Mouse (Mus musculus): Measurements from ENCODE around the gene Dapk1.

The Dapk1 gene

DNA sequence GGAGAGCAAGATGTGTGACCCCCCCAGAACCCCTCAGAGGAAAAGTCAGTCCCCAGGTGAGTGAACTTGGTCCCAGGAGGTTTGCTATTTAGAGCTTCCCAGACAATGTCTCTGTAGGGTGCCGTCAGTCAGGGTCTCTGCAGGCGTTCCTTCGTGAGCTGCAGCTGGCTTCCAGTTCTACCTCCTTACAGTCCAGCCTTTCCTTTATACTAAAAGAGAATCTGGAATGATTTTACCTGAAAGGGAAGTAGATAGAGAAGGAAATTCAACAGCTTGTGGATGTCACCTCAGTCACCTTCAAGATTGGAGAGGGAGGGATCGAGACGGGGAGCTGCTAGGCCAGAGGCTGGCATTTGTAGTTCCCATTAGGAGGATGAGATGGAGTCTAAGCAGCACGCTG, 14.3 kb downstream of the Dapk1 start:
- DNase-seq (ENCODE audit: low spot score): no peak

DNA sequence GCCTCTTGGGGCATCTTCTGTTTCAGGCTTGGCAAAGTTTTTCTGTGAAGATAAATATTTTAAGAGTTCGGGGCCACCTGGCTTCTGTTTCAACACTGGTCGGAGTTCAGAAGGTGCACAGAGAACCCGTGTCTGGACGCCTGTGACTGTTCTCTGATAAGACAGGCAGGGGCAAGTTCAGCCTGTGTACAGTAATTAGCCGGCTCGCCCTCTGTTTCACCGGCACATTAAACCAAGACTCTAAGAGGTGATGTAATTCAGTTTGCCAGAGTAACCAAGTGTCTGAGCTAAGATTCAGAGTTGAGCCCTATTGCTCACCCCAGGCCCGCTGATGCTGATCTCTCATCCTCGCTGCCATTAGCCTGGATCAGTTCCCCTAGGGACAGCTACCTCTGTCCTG, 16.5 kb downstream of the Dapk1 start:
- DNase-seq (ENCODE audit: low spot score): no peak

DNA sequence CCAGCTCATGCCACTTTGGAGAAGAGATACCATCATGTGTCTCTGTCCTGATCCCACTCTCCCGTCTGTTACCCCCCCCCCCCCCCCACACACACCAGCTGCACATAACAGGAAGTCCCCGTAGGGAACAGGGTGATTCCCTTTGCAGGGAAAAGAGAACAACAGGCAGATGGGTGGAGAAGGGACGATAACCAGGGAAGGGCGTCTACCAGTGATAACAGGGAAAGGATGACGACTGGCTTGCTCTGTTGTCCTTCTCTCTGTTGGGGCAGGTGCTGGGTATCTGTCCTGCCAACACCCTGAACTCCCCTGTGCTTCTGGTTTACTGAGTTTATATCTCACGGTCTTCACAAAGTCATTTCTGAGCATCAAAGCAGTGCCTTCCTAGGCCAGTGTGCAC, 18.0 kb downstream of the Dapk1 start:
- DNase-seq (ENCODE audit: low spot score): no peak

DNA sequence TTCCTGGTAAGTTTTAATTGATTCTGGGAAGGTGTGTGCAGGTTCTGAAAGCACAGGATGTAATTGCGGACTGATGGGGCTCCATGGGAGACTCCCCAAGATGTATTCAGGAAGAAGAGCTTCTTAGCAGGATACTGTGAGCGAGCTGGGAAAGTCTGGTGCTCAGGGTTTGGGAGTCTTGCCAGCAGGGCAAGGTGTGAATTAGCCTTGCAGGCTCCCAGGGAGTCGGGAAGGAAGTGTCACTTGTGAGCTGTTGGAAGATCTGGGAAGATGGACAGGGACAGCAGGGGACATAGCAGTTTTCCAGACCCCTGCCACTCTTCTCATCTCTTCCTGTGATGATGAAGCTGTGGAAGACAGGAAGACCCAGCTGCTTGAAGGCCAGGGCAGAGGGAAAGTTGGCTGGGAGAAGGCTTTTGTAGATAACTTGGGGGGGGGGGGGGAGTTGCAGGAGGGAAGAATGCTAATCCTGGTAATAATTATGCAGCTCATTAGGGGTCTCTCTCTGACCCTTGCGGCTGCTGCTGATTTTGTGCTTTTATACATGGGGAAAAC, 19.7 kb downstream of the Dapk1 start:
- DNase-seq (ENCODE audit: low spot score): no peak

DNA sequence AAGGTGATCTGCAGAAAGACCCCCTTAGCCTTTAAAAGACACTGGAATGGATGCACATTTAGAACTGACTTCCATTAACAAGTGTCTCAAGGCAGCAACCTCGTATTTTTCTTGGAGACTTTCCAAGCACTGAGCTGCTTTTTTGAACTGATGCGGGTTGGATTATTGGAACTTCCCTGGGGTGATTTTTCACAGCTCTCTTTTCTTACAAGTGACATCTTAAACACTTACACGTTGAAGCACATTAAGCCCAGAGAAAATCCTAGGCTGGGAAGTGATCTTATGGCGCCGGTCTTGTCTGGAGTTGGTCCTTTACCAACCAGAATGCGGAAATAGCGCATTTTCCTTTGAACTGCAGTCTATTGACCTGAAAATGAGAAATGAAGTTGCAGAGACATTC, 23.8 kb downstream of the Dapk1 start:
- DNase-seq (ENCODE audit: low spot score): no peak

DNA sequence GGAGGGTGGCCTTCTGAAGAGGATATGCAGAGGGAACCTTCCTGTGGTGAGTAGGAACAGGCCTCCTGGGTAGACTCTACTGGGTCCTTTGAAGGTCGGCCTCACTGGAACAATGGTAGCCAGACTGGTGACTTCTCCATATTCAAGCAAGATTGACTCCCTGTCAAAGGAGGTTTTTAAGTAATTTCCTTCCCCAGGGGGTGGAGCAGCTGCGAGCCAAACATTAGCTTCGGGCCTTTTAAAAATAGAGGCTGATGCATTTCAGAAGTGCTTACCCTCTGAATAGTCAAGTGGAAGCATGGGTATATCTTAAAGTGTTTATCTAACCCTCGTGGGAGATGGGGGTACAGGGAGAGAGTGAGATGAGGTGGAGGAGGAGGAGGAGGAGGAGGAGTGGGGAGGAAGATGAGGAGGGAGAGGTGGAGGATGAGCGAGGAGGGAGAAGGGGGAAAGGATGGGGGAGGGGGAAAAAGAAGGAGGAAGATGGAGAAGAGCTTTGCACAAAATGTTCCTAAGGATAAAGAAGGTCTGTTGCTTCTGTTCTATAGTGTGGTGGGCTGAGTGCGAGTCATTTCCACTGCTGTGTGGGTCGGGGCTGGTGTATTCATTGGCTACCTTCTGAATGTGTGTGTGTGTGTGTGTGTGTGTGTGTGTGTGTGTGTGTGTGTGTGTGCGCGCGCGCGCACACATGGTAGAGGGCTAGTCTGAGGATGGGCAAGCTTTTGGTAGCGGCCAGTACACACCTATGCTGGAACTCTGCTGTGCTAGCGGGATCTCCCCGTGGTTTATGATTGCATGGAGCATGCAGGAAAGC, 26.3 kb downstream of the Dapk1 start:
- no peak for DNase-seq (ENCODE audit: low spot score)

DNA sequence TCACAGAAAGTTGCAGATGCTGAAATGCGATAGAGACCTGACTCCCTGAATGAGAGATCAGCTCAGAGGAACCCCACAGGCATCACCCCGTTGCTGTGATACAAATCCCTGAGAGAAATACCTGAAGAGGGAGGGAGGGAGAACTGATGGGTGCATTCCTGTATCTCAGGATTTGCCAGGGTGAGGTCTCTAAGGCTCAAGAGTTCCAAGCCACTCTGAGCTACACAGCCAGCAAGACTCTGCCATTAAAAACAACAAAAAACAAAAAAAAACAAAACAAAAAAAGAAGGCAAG, 26.9 kb downstream of the Dapk1 start:
- DNase-seq (ENCODE audit: low spot score): no peak

DNA sequence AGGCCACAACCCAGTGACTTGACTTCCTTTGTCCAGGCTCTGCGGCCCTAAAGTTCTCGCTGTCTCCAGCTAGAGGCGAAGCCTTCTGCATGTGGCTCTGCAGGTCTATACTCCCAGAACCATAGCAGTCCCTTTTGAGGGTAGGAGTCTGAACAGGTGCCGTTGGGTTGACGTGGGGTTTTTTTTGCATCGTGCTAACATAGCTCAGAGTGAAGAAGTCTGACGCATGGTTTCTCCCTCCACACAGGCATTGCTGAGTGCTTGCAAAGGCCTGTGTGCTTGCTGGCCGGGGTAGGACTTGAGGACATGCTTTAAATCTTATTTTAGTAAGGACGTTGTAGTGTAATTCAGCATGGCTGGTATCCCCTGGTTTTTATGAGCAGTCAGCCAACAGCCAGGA, 27.7 kb downstream of the Dapk1 start:
- no peak for DNase-seq (ENCODE audit: low spot score)

DNA sequence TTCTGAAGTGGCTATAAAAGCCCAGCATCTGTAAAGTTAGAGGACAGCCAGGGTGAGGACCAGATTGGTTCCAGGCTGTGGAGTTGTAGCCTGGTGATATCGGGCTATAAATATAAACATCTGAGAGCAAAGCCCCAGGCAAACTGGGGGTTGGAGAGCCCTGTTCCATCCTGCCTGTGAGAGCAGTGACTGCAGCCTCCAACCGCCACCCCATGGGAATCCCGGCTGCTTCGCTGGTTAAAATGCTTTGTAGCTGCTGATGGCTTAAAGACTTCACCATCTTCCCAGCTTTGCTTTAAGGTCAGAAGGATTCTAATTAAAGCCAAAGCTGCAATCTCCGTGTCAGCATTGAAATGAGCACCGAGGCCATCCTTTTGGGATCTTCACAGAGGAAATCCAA, 32.2 kb downstream of the Dapk1 start:
- no peak for DNase-seq (ENCODE audit: low spot score)

DNA sequence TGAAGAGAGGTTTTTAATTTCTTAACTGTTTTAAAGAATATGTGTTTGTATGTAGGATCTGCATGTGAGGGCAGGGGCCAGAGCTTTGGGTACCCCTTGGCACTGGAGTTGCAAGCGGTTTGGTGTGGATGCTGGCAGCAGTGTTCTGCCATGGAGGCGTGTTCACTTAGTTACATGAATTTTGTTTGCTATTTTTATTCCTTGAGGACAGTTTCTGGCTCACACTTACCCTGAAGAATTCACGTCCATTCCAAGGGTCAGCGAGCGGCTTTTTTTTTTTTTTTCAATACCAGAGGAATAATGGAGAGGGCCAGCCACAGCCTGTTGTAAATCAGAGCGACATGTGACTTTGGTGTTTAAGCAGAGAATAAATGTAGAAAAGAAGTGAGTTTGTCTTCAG, 33.9 kb downstream of the Dapk1 start:
- no peak for DNase-seq (ENCODE audit: low spot score)

DNA sequence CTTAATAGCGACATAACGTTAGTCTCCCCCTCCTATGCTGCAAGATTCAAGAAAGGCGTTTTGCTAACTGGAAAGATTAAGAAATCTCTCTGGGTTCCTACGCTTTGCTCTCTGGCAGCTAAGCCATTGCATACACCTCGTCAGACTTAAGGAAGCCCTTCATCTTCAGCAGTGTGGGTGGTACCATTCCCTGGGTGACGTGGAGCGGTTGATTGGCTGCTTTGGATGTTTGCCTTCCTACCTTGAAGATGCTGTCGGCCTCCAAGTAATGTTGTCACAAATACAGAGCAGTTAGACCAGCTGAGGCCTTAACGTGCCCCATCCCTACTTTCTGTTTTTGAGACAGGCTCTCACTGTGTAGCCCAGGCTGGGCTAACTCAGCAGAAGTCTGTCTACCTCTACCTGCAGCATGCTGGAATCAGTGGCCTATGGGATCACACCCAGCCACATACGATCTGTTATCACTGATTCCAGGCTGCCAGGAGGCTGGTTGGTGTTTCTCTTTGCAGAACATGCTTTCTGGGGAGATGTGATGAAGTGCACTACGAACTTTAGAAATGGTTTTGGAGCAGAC, 37.8 kb downstream of the Dapk1 start:
- no peak for DNase-seq (ENCODE audit: low spot score)

DNA sequence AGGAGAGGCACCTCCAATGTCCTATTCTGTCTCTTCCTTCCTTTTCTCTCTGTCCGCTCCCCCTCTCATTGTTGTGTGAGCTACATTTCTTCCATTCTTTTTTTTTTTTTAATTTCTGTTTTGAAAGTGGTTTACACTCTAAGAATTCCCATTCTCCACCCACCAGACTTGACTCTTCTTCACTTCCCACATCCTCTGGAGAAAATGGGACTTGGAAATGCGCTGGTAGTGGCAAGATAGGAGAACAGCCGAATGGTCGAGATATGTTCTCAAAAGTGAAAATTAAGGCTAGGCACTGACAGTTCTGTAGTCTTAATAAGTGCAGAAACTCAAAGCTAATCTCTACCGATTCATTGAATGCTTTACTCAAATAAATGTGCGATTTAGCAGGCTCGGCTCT, 38.7 kb downstream of the Dapk1 start:
- DNase-seq (ENCODE audit: low spot score): no peak

DNA sequence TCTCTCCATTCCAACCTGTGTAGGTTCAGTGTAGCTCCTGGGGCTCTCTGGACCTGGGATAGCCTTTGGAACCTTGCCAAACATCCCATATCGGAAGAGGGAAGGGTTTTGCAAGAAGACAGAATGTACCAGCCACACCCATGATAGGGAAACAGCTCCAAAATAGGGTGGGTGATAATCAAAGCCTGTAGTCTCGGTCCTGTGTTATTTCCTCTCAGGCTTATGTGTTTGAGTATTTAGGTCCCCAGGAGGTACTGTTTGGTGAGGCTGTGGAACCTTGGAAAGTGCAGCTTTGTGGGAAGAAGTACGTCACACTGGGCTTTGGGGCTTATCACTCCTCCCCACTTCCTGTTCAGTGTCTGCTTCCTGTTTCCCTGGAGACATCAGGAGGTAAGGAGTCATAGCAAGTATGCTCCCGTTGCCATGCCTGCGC, 42.7 kb downstream of the Dapk1 start:
- no peak for DNase-seq (ENCODE audit: low spot score)

DNA sequence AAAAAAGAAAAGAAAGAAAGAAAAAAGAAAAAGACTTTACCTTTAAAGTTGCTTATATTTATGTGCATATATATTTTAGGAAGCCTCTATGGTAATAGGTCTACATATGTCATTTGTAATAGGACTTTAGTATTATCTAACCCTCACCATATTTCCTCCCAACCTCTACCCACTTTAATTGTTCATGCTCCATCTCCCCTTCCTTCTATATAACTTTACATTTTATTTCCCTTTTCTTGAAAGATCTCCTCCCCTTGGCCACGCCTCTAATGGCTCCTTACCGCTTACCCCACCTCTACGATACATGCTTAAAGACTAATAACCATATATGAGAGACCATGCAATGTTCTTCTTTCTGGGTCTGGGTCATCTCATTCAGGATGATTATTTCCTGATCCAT, 45.0 kb downstream of the Dapk1 start:
- DNase-seq (ENCODE audit: low spot score): no peak

DNA sequence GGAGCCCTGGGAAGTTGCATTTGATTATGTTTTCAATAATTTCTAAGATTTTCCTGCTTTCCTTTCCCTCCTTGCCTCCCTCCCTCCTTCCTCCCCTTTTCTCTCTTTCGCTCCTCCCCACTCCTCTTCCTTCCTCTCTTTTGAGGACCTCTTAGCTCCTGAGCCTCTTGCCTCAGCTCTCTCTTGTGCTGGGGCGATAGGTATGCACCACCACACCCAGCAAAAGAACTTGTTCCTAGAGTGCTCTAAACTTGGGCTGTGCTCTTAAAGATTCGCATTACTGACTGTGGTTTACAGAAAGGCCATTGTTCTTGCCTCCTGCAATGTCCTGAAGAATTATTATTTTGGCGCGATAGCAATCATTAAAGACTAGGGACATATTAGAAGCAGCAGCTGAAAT, 46.6 kb downstream of the Dapk1 start:
- no peak for DNase-seq (ENCODE audit: low spot score)

DNA sequence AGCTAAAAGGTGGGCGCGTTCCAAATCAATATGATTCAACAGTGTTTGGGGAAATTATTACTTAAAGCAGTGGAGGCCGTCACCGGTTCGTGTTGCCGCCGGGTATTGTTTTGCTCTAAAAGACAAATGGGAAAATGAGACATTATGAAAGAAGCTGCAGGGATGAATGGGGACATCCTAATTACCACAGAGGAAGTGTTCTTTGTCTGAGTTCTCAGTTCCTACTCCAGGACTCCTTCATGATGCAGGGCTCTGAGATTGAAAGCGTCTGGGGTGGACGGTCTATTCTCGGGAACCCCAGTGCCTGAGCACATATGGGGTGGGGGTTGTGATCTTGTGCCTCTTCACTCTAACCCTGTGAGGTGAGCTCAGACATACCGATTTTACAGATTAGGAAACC, 48.3 kb downstream of the Dapk1 start:
- DNase-seq (ENCODE audit: low spot score): no peak

DNA sequence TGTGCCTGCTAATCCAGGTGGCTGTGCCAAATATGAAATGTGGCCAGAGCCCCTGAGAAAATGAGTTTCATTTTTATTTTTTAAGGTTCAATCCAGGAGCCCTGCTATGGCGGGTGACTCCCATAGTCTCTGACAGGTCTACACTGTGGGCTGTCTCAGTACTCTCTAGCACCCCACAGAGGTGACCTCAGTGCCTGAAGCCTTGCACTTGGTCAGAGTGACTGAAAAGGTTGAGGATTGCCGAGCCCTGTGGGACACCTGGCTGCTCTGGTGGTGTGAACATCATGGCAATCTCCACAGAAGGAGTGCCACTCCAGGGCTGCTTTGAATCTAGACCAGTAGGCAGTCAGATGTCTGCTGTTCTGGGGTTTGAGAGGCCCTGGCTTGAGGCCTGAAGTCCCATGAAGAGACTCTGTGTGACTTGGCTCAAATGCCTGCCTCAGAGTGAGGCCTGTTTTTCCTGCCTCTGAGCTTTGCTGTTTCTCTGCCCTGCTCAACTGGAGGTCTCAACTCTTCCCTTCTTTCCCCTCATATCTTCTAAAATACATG, 52.3 kb downstream of the Dapk1 start:
- DNase-seq (ENCODE audit: low spot score): no peak

DNA sequence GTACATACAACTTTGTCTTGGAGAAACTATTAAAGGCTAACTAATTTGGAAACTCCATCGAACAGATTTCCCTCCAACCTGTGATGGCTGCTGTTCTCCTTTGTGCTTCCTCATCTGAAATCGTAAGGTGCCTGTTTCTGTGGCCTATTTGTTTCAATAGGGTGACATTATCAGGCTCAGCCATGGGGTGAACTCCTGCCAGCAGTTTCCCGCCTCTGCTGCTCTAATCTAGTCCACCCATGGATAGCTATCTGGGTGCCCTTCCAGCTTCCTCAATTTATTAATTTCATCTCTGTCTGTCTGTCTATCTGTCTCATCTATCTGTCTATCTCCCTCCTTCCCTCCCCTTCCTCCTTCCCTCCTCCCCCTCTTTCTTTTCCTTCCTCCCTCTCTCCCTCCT, 53.5 kb downstream of the Dapk1 start:
- no peak for DNase-seq (ENCODE audit: low spot score)

DNA sequence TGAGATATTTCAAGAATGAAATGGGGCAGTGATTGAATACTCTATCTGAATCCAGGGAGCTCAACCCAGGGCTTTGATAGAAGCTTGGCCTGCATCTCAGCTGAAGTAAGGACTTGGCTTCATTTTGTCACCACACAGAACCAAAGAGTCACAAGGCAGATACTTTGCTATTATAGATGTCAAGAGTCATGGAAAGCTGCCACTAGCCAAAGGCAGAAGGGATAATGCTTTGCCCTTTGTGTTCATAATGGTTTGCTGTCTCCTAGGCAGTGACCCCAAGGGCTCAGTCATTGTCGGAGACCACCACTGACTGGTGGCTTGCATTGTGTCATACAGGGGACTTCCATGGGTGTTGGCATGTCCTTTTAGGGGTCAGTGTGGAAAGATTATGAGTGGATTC, 57.9 kb downstream of the Dapk1 start:
- DNase-seq (ENCODE audit: low spot score): no peak

DNA sequence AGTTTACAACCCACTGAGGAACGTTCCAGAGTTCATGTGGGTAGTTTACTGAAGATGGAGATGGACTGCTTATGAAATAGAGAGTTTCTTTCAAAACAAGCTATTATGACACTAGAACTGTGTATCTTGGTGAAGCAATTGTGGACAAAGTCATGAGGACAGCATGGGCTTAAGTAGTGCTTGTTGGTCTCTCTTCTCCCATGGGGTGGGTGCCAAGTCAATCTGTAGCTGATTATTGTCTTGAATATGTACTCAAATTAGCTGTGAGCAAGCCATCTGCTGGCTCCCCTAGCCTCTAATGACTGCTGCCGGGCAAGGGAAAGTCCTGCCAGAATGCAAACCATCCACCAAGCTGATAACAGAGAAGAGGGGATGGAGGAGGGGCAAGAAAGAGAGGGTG, 58.3 kb downstream of the Dapk1 start:
- no peak for DNase-seq (ENCODE audit: low spot score)

DNA sequence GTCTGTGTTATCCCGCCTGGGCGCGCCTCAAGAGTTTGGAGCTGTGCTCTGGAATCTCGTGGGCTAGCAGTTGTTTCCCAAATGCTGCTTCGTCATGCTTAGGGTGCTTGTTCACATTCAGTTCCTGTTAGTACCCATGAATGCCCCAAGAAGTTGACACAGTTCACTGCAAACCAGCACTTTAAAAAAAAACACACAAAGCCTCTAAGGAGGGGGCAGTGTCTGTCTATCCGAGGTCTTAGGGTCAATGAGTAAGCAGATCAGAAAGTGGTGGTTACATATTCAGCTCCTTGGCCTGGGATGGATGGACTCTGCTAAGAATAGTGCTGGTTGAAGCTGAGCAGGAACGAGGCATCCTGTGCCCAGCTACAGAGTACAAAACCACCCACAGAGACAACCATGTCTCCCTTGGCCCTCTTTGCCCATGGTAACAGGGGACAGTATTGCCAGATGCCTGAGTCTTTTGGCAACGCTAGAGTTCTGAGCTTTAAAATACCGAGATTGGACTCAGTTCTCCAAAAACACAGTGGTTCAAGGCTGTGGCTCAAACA, 59.0 kb downstream of the Dapk1 start:
- DNase-seq (ENCODE audit: low spot score): no peak

DNA sequence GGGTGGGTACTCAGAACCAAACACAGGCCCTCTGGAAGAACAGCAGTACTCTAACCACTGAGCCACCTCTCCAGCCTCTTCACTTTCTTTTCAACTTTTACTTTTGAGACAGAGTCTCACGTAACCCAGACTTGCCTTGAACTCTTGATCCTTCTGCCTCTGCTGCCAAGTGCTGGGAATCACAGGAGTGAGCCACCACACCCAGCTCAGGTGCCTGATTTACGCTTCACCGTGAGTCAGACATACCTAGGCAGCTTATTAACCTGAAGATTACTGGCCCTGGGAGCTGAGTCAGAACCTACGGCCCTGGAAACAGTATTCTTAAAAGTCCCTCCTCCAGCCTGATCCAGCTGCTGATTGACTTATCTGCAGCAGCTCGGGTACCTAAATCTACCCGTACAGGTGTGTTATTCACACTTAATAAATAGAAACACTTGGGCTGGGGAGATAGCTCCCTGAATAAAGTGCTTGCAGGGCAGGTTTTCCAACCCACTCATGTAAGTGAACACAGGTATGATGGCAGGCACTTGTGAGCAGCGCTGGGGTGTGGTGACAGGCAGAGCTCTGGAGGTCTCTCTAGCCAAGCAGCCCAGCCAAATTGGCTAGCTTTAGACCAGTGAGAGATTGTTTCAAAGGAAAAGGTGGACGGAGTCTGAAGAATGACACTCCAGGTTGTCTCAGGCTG, 60.9 kb downstream of the Dapk1 start:
- DNase-seq (ENCODE audit: low spot score): no peak

DNA sequence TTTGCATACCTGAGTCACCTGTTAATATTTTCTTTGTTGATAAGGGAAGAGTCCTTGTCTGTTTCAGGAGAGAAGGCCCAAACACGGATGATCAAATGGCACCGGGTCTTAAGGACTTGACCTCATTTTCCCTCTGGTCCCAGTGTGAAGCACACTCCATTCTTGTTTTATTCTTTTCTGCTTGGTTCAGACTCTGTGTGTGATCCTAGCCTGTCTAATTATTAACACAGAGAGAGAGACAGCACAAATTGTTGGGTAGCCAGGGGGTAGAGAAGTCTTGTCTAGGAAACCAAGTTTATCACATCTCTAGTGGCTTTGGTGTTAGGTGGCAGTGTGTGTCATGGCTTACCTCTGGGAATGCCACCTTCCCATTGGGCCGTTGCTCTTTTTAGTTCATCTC, 62.3 kb downstream of the Dapk1 start:
- DNase-seq (ENCODE audit: low spot score): no peak

All from T-cell, adult 2 months (primary cell).